Mouse (Mus musculus): ENCODE results near the gene Olfr1179. TPM values are rescaled to one million over a fixed set of nuclear protein-coding genes. Genes with fewer than 3 reads are reported as not detected.
A peak's percentile ranks its signal among the peaks of the same experiment; 100 is the strongest.
"Not testable (repeated sequence)": the region's sequence is repeated elsewhere in the genome, so short reads cannot be mapped to it uniquely, and the experiment has no call there.

Gene Olfr1179
- not detected in 2 replicates for polyA plus RNA-seq (2015; fragmentation: Nextera tagmentation; extraction: Ambion mirVana)

DNA sequence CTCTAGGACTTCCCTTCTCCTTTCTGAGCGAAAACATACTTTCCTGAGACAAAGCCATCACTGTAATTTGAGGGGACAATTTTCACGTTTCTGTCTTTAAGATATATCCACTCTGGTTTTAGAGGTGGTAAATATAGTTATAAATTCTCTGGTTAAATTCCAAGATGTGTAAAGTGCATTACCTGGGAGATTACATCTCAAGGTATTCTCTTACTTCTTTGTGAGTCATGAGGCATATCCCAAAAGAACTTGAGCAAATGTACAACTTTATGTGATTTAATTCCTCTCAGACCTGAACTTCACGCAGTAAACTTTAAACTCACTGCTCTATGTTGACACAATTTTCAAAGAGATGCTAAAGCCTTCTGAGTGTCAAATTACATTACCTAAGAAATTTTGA, at the start of gene Olfr1179:
TSS of gene Olfr1179 (minus strand) at position 101 of the 400 bp plus-strand sequence.
- H3K27ac ChIP-seq: no peak within 1 kb of the TSS
- no peak within 1 kb of the TSS for H3K4me3 ChIP-seq
- no peaks in the 10 kb centered on the region for H3K4me1 ChIP-seq
- H3K9me3 ChIP-seq: no peaks in the 10 kb centered on the region
- no peak for ATAC-seq (replicated peaks)
- no peak within 1 kb of the TSS for H3K4me2 ChIP-seq
- no peaks in the 10 kb centered on the region for H3K27me3 ChIP-seq (replicated peaks)
- H3K36me3 ChIP-seq (replicated peaks): no peaks in the 10 kb centered on the region
- WGBS: 85% methylated on average over 3 of the region's 3 CpGs
- no peak within 1 kb of the TSS for H3K9ac ChIP-seq

DNA sequence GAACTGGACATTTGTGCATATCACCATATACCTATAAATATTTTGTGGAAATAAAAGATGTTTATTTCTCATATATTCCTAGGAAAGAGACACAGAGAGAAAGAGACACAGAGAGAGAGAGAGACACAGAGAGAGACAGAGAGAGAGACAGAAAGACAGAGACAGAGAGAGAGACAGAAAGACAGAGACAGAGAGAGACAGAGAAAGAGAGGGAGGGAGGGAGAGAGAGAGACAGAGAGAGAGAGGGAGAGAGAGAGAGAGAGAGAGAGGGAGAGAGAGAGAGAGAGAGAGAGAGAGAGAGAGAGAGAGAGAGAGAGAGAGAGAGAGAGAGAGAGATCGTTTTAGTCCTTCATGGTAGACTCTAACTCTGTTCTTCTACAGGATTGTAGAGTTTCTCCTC, 48.3 kb upstream of the Olfr1179 start, which contains the start of gene Olfr1183:
TSS of gene Olfr1183 (plus strand) at position 301 of the 400 bp plus-strand sequence.
- ATAC-seq (replicated peaks): not testable (repeated sequence)

DNA sequence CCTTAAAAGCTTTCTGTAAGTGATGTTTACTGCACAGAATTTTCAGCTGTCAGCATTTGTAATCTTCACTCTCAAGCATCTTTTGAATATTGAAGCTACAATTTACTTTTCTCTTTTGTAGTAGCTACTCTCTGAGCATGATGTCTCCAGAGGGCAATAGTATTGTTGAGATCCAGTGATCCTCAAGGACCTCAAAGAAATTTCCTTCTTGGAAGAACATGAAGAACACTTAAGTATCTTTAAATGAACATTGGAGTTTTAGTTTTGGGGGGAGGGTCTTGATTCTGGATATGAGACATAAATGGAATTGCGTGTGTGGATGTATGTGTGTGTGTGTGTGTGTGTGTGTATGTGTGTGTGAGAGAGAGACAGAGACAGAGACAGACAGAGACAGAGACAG, 42.8 kb upstream of the Olfr1179 start, which contains the start of gene Gm13757:
TSS of gene Gm13757 (minus strand) at position 101 of the 400 bp plus-strand sequence.
- Histone ChIP-seq H3K9ac (no peak within 1 kb of the TSS), H3K9me3 (no peaks in the 10 kb centered on the region), H3K27ac (no peak within 1 kb of the TSS), H3K27me3 (replicated peaks) (no peaks in the 10 kb centered on the region), H3K4me1 (no peaks in the 10 kb centered on the region), H3K4me3 (no peak within 1 kb of the TSS), H3K4me2 (no peak within 1 kb of the TSS), H3K36me3 (replicated peaks) (no peaks in the 10 kb centered on the region)
- no peak for ATAC-seq (replicated peaks)
- WGBS: 91% methylated on average over 1 of the region's 1 CpGs

More for the DNA sequence above, 48.3 kb upstream of the Olfr1179 start, which contains the start of gene Olfr1183:
- H3K9ac ChIP-seq; H3K4me2 ChIP-seq; H3K9me3 ChIP-seq; H3K4me1 ChIP-seq; H3K27ac ChIP-seq; H3K4me3 ChIP-seq; H3K36me3 ChIP-seq (replicated peaks); H3K27me3 ChIP-seq (replicated peaks): not testable (repeated sequence)
- WGBS: 86% methylated on average over 1 of the region's 1 CpGs

DNA sequence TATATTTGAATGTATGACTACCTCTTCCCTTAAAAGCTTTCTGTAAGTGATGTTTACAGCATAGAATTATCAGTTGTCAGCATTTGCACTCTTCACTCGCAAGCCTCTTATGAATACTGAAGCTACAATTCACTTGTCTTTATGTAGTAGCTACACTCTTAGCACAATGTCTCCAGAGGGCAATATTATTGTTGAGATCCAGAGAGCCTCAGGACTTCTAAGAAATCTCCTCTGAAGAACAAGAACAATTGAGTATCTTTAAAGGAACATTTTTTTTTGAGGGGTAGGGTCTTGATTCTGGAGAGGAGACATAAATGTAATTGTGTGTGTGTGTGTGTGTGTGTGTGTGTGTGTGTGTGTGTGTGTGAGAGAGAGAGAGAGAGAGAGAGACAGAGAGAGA, 19.8 kb upstream of the Olfr1179 start, which contains the start of gene Olfr1181:
TSS of gene Olfr1181 (minus strand) at position 101 of the 400 bp plus-strand sequence.
- no peaks in the 10 kb centered on the region for H3K9me3 ChIP-seq
- ATAC-seq (replicated peaks): no peak
- H3K27me3 ChIP-seq (replicated peaks): no peaks in the 10 kb centered on the region
- no peaks in the 10 kb centered on the region for H3K4me1 ChIP-seq
- no peak within 1 kb of the TSS for H3K4me2 ChIP-seq
- no peak within 1 kb of the TSS for H3K27ac ChIP-seq
- WGBS: 85% methylated on average over 1 of the region's 1 CpGs
- H3K36me3 ChIP-seq (replicated peaks): no peaks in the 10 kb centered on the region
- H3K9ac ChIP-seq: no peak within 1 kb of the TSS
- H3K4me3 ChIP-seq: no peak within 1 kb of the TSS

DNA sequence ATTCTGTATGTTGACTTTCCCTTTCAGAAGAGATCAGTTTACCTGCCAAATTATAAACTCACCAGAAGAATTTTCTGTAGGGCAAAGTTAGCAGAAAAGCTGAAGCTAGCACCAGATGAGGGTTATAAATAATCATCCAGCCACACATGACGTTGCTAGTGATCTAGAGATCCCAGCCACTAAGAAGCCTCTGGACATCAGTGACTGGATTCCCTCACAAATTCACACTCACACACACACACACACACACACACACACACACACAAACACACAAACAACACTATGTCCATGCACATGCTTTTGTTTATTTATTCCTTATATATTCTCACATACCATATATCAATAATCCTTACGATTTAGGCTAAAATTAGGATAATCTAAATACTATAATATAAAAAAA, 12.8 kb upstream of the Olfr1179 start, which contains the start of gene Olfr1180:
TSS of gene Olfr1180 (minus strand) at position 101 of the 400 bp plus-strand sequence.
- Histone ChIP-seq H3K36me3 (replicated peaks) (no peaks in the 10 kb centered on the region), H3K4me1 (no peaks in the 10 kb centered on the region), H3K9me3 (no peaks in the 10 kb centered on the region), H3K9ac (no peak within 1 kb of the TSS), H3K4me3 (no peak within 1 kb of the TSS), H3K27ac (no peak within 1 kb of the TSS), H3K27me3 (replicated peaks) (no peaks in the 10 kb centered on the region), H3K4me2 (no peak within 1 kb of the TSS)
- no peak for ATAC-seq (replicated peaks)
- 90% methylated on average over 2 of the region's 2 CpGs for WGBS

DNA sequence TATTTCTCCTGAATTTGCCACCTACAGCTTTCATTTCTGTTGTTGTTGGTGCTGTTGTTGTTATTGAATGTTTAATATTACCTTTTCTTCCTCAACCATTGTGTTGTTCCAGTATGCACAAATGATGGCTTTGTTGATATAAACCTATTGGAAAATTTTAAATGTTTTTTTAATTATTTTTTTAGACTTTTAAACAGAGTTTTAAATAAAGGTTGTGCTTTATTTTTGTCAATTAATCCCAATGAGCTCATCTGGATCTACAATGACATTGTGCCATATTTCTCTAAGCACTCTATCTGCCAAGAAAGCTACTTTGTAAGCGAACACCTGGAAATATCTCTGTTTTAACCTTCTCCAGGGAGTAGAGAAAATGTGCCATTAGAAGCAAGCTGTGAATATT, 19.5 kb downstream of the Olfr1179 start, which contains the start of gene Olfr1178:
TSS of gene Olfr1178 (plus strand) at position 301 of the 400 bp plus-strand sequence.
- Histone ChIP-seq H3K9ac (no peak within 1 kb of the TSS), H3K4me2 (no peak within 1 kb of the TSS), H3K9me3 (no peaks in the 10 kb centered on the region), H3K27ac (no peak within 1 kb of the TSS), H3K4me1 (no peaks in the 10 kb centered on the region), H3K36me3 (replicated peaks) (no peaks in the 10 kb centered on the region), H3K4me3 (no peak within 1 kb of the TSS), H3K27me3 (replicated peaks) (no peaks in the 10 kb centered on the region)
- WGBS: 92% methylated on average over 1 of the region's 1 CpGs
- ATAC-seq (replicated peaks): no peak

DNA sequence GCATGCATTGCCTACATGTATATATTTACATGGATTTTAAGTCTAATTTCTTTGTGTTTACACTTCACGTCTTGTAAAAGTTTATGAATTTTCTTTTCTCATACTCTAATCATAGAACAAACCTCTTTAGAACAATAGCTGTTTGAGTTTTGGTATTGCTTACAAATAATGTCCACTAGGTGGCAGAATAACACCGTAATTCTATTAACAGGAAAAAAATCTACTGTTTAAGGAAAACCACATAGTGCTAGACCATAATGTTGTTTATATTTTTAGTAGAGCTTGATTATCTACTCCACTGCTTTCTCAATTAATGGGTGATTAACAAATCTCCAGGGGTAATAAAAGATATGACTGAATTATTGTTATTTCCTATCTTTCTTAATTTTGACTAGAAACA, 49.9 kb downstream of the Olfr1179 start:
- no peaks in the 10 kb centered on the region for H3K4me1 ChIP-seq
- no peak overlapping the region for H3K27ac ChIP-seq
- no peaks in the 10 kb centered on the region for H3K36me3 ChIP-seq (replicated peaks)
- no peak overlapping the region for H3K9ac ChIP-seq
- H3K27me3 ChIP-seq (replicated peaks): no peaks in the 10 kb centered on the region
- H3K4me3 ChIP-seq: no peak overlapping the region
- no peak overlapping the region for H3K4me2 ChIP-seq
- peak; percentile 85 for ATAC-seq (replicated peaks)
- no peaks in the 10 kb centered on the region for H3K9me3 ChIP-seq
- WGBS: 2% methylated on average over 2 of the region's 2 CpGs

Other genes starting within 250 kb of the Olfr1179 start
- gene Olfr1168, start 224.6 kb downstream of the Olfr1179 start, polyA plus RNA-seq (2015; fragmentation: Nextera tagmentation; extraction: Ambion mirVana): not detected in 2 replicates
- not detected in 2 replicates for gene Olfr1170, start 178.1 kb downstream of the Olfr1179 start, polyA plus RNA-seq (2015; fragmentation: Nextera tagmentation; extraction: Ambion mirVana)
- not detected in 2 replicates for gene Olfr1173, start 126.6 kb downstream of the Olfr1179 start, polyA plus RNA-seq (2015; fragmentation: Nextera tagmentation; extraction: Ambion mirVana)
- gene Olfr1174-ps, start 91.3 kb downstream of the Olfr1179 start, polyA plus RNA-seq (2015; fragmentation: Nextera tagmentation; extraction: Ambion mirVana): not detected in 2 replicates
- gene Olfr1175-ps, start 79.2 kb downstream of the Olfr1179 start, polyA plus RNA-seq (2015; fragmentation: Nextera tagmentation; extraction: Ambion mirVana): not detected in 2 replicates
- gene Olfr1176, start 69.7 kb downstream of the Olfr1179 start, polyA plus RNA-seq (2015; fragmentation: Nextera tagmentation; extraction: Ambion mirVana): not detected in 2 replicates
- gene Olfr1177-ps, start 60.0 kb downstream of the Olfr1179 start, polyA plus RNA-seq (2015; fragmentation: Nextera tagmentation; extraction: Ambion mirVana): not detected in 2 replicates
- not detected in 2 replicates for gene Olfr1178, start 19.4 kb downstream of the Olfr1179 start, polyA plus RNA-seq (2015; fragmentation: Nextera tagmentation; extraction: Ambion mirVana)
- not detected in 2 replicates for gene Olfr1180, start 12.7 kb upstream of the Olfr1179 start, polyA plus RNA-seq (2015; fragmentation: Nextera tagmentation; extraction: Ambion mirVana)
- gene Olfr1181, start 19.7 kb upstream of the Olfr1179 start, polyA plus RNA-seq (2015; fragmentation: Nextera tagmentation; extraction: Ambion mirVana): not detected in 2 replicates
- not detected in 2 replicates for gene Gm13757, start 42.7 kb upstream of the Olfr1179 start, polyA plus RNA-seq (2015; fragmentation: Nextera tagmentation; extraction: Ambion mirVana)
- not detected in 2 replicates for gene Olfr1183, start 48.4 kb upstream of the Olfr1179 start, polyA plus RNA-seq (2015; fragmentation: Nextera tagmentation; extraction: Ambion mirVana)
- gene Olfr1184, start 77.1 kb upstream of the Olfr1179 start, polyA plus RNA-seq (2015; fragmentation: Nextera tagmentation; extraction: Ambion mirVana): not detected in 2 replicates
- not detected in 2 replicates for gene Olfr1185-ps1, start 86.9 kb upstream of the Olfr1179 start, polyA plus RNA-seq (2015; fragmentation: Nextera tagmentation; extraction: Ambion mirVana)
- not detected in 2 replicates for gene Olfr1186, start 112.1 kb upstream of the Olfr1179 start, polyA plus RNA-seq (2015; fragmentation: Nextera tagmentation; extraction: Ambion mirVana)
- not detected in 2 replicates for gene Olfr1188, start 150.5 kb upstream of the Olfr1179 start, polyA plus RNA-seq (2015; fragmentation: Nextera tagmentation; extraction: Ambion mirVana)
- not detected in 2 replicates for gene Olfr1189, start 180.0 kb upstream of the Olfr1179 start, polyA plus RNA-seq (2015; fragmentation: Nextera tagmentation; extraction: Ambion mirVana)
- gene Olfr1191-ps1, start 234.1 kb upstream of the Olfr1179 start, polyA plus RNA-seq (2015; fragmentation: Nextera tagmentation; extraction: Ambion mirVana): not detected in 2 replicates
- not detected in 2 replicates for gene Olfr1192-ps1, start 242.1 kb upstream of the Olfr1179 start, polyA plus RNA-seq (2015; fragmentation: Nextera tagmentation; extraction: Ambion mirVana)

Measured in midbrain, embryonic 15.5 days (tissue).